Mouse (Mus musculus): Measurements from ENCODE around the gene Slc39a1.

GRCm38 (mm10) chr3:90291982-90292344, 44.0 kb downstream of the Slc39a1 start:
- TF ChIP-seq CTCF (IDR thresholded peaks at IDR 0.05; ENCODE audit: extremely low read depth, insufficient read depth, insufficient read length, insufficient replicate concordance), result no peak
- no peak for TF ChIP-seq POLR2A (IDR thresholded peaks at IDR 0.05; ENCODE audit: low read depth, low read length)

Measured in spleen, adult 2 months (tissue).